Comparison of ENCODE assay signal across 18 mouse cellular contexts in genomic region chr14:36858932-36859331, GRCm38 (mm10).
"Had no signal": no experiment of that assay in that cellular context is flagged by ENCODE, and none has a peak within 500 bp of the region (broad histone marks: within the 10 kb centered on the region; RNA-seq: fewer than 3 reads in every experiment).

No protein-coding gene starts in this region.

- H3K9ac ChIP-seq: lung, embryonic 14.5 days; midbrain, embryonic 12.5 days; neural tube, embryonic 13.5 days; neural tube, embryonic 15.5 days had no signal

- H3K27me3 ChIP-seq: midbrain, embryonic 12.5 days; neural tube, embryonic 13.5 days; neural tube, embryonic 15.5 days had no signal

- H3K36me3 ChIP-seq: midbrain, embryonic 10.5 days; midbrain, embryonic 12.5 days; neural tube, embryonic 13.5 days; neural tube, embryonic 15.5 days had no signal

- H3K4me3 ChIP-seq: midbrain, embryonic 10.5 days; midbrain, embryonic 12.5 days; myocyte; neural tube, embryonic 13.5 days; neural tube, embryonic 15.5 days had no signal

- H3K27ac ChIP-seq: midbrain, embryonic 10.5 days; midbrain, embryonic 12.5 days; neural tube, embryonic 13.5 days; neural tube, embryonic 15.5 days had no signal

- H3K4me1 ChIP-seq: midbrain, embryonic 12.5 days had no signal

- ATAC-seq: midbrain, embryonic 16.5 days had no signal

- H3K9me3 ChIP-seq: midbrain, embryonic 10.5 days; midbrain, embryonic 12.5 days; neural tube, embryonic 13.5 days; neural tube, embryonic 15.5 days had no signal

- DNase-seq: lung, embryonic 14.5 days; lung, postnatal 10 days; lung, postnatal 4 days; midbrain, embryonic 14.5 days; retina, postnatal 1 day; right cerebral cortex, adult 18-20 months; right cerebral cortex, postnatal 25 days; right cerebral cortex, postnatal 4 days; spleen, adult 18-20 months; thymus, adult 18-20 months; thymus, postnatal 14 days; thymus, postnatal 36 days had no signal

- H3K4me2 ChIP-seq: lung, embryonic 14.5 days; midbrain, embryonic 12.5 days; neural tube, embryonic 13.5 days; neural tube, embryonic 15.5 days had no signal
